Mouse (Mus musculus) hindbrain, embryonic 13.5 days (tissue): Measurements from ENCODE around the gene Cldn34d. TPM values are rescaled to one million over a fixed set of nuclear protein-coding genes. Genes with fewer than 3 reads are reported as not detected.
A peak's percentile ranks its signal among the peaks of the same experiment; 100 is the strongest.

Source experiments
- ATAC-seq: fragments of 200-750 bp; cut with Nextera tagmentation; 2 replicates; pipeline ENCODE4 v1.8.0; 2017; ENCODE audit warnings: moderate TSS enrichment; ENCODE audit not compliant: low FRiP score
- H3K27ac ChIP-seq: fragments of 300-500 bp; sonication (generic); 2 replicates; pipeline ENCODE4 v1.5.1; 2015; ENCODE audit warnings: inconsistent platforms, mild to moderate bottlenecking, moderate library complexity
- H3K27me3 ChIP-seq: fragments of 300-500 bp; sonication (generic); 2 replicates; pipeline ENCODE4 v1.6.1; 2015; ENCODE audit warnings: mild to moderate bottlenecking, inconsistent platforms
- H3K36me3 ChIP-seq: fragments of 300-500 bp; sonication (generic); 2 replicates; pipeline ENCODE4 v1.6.1; 2015; ENCODE audit warnings: mild to moderate bottlenecking, inconsistent platforms
- H3K4me1 ChIP-seq: fragments of 300-500 bp; sonication (generic); replicated peaks from 2 replicates; pipeline ENCODE4 v1.6.1; 2015; ENCODE audit warnings: inconsistent platforms
- H3K4me2 ChIP-seq: fragments of 300-500 bp; sonication (generic); 2 replicates; pipeline ENCODE4 v1.6.1; 2015; ENCODE audit warnings: inconsistent platforms, mild to moderate bottlenecking, moderate library complexity
- H3K4me3 ChIP-seq: fragments of 300-500 bp; sonication (generic); 2 replicates; pipeline ENCODE4 v1.5.1; 2015; ENCODE audit warnings: mild to moderate bottlenecking, inconsistent platforms
- H3K9ac ChIP-seq: fragments of 300-500 bp; sonication (generic); 2 replicates; pipeline ENCODE4 v1.6.1; 2015; ENCODE audit warnings: mild to moderate bottlenecking, inconsistent platforms
- H3K9me3 ChIP-seq: fragments of 300-500 bp; sonication (generic); 2 replicates; pipeline ENCODE4 v1.6.1; 2016; ENCODE audit warnings: inconsistent platforms
- WGBS: fragments of 180-500 bp; shearing (Covaris S2); methylation state at CpG from one replicate; pipeline ENCODE4 v1.1.7; 2015; 5-methylcytosine and 5-hydroxymethylcytosine counted together
- polyA plus RNA-seq: library from polyadenylated mRNA; unstranded; fragments of >200 nt; fragmentation: Nextera tagmentation; extraction: Ambion mirVana; gene quantifications from 2 replicates; pipeline ENCODE4 v1.2.1, GENCODE M21; 2015

The Cldn34d gene
- not detected in 2 replicates for polyA plus RNA-seq

DNA sequence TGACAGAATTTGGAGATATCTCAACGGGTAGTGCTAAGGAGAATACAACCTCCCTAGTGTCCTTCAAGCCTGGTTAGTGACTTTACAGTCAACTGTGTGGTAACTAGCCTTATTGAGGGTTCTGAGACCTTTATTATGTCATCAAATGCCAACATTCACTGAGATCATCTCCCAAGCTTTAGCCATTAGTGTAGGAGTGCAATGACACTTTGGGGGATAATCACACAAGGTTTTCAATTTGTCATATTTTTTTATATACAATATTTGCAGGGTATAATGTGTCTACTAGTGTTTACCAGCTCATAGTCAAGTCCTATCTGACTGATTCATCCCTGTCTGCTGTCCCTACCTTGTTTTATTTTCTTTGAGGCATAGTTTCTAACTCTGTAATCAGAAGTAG, at the start of gene Cldn34d:
Gene Cldn34d, minus strand, starts transcription at position 101 of the 400 bp plus-strand sequence.
- ATAC-seq = no peak
- no peak within 1 kb of the TSS for H3K27ac ChIP-seq
- no peak within 1 kb of the TSS for H3K4me2 ChIP-seq
- WGBS = 77% methylated on average over 1 of the region's 1 CpGs
- H3K4me1 ChIP-seq = no peaks in the 10 kb centered on the region
- peaks cover 5% of the 10 kb centered on the region for H3K9me3 ChIP-seq
- no peak within 1 kb of the TSS for H3K9ac ChIP-seq
- H3K27me3 ChIP-seq = no peaks in the 10 kb centered on the region
- H3K4me3 ChIP-seq = no peak within 1 kb of the TSS
- H3K36me3 ChIP-seq = no peaks in the 10 kb centered on the region

GRCm38 (mm10) chrX:76598459-76599206, 4.1 kb downstream of the Cldn34d start:
- no peak overlapping the region for H3K4me2 ChIP-seq
- no peaks in the 10 kb centered on the region for H3K36me3 ChIP-seq
- WGBS = 51% methylated on average over 5 of the region's 6 CpGs
- no peaks in the 10 kb centered on the region for H3K27me3 ChIP-seq
- H3K9me3 ChIP-seq = peaks cover 5% of the 10 kb centered on the region
- no peak overlapping the region for H3K27ac ChIP-seq
- no peaks in the 10 kb centered on the region for H3K4me1 ChIP-seq
- H3K4me3 ChIP-seq = no peak overlapping the region
- peak; percentile 100 for ATAC-seq
- no peak overlapping the region for H3K9ac ChIP-seq

Other genes starting within 250 kb of the Cldn34d start
- gene Cldn34b4, start 209.6 kb downstream of the Cldn34d start, polyA plus RNA-seq = not detected in 2 replicates